Mouse (Mus musculus) spleen, adult 2 months (tissue): ENCODE results near the gene Taf1d. TPM values are rescaled to one million over a fixed set of nuclear protein-coding genes. Genes with fewer than 3 reads are reported as not detected.

ENCODE experiments used
- DNase-seq, 2 experiments: peaks; one replicate each; pipeline versions ENCODE4 v3.0.0 to v3.0.0-alpha.2; 2012 to 2021; ENCODE audit warnings: low spot score in 2 of 2, low read depth in 1 of 2
- H3K27ac ChIP-seq: fragments of 200-500 bp; 2 replicates; pipeline ENCODE4 v1.5.1; 2012; ENCODE audit warnings: low read length, inconsistent platforms; ENCODE audit not compliant: insufficient read depth
- H3K27me3 ChIP-seq: fragments of 200-500 bp; 2 replicates; pipeline ENCODE4 v1.6.1; 2012; ENCODE audit warnings: mild to moderate bottlenecking, moderate library complexity, low read length, inconsistent platforms; ENCODE audit not compliant: control insufficient read depth, insufficient read depth
- H3K36me3 ChIP-seq: fragments of 200-500 bp; 2 replicates; pipeline ENCODE4 v1.6.1; 2012; ENCODE audit warnings: mild to moderate bottlenecking, low read length, inconsistent platforms; ENCODE audit not compliant: control insufficient read depth, insufficient read depth
- H3K4me1 ChIP-seq: fragments of 200-500 bp; 2 replicates; pipeline ENCODE4 v1.6.1; 2011; ENCODE audit warnings: inconsistent platforms; ENCODE audit not compliant: control insufficient read depth, insufficient read depth, insufficient read length
- H3K4me3 ChIP-seq: fragments of 200-500 bp; 2 replicates; pipeline ENCODE4 v1.5.1; 2011; ENCODE audit warnings: mild to moderate bottlenecking, inconsistent platforms; ENCODE audit not compliant: insufficient read depth, insufficient read length; ENCODE audit errors: extremely low read depth
- CTCF ChIP-seq: fragments of 200-500 bp; IDR thresholded peaks from 2 replicates; pipeline ENCODE4 v1.5.1; 2011; ENCODE audit warnings: mild to moderate bottlenecking, inconsistent platforms; ENCODE audit not compliant: insufficient read depth, insufficient read length, insufficient replicate concordance; ENCODE audit errors: extremely low read depth
- POLR2A ChIP-seq: fragments of 200-500 bp; IDR thresholded peaks from 2 replicates; pipeline ENCODE4 v1.6.1; 2011; ENCODE audit warnings: low read depth, low read length, inconsistent platforms
- WGBS: fragments of 180-500 bp; shearing (Covaris S2); methylation state at CpG from one replicate; pipeline ENCODE4 v1.1.7; 2018; 5-methylcytosine and 5-hydroxymethylcytosine counted together
- polyA plus RNA-seq: library from polyadenylated mRNA; depleted of rRNA; stranded (reverse); fragments of >200 nt; gene quantifications from 2 replicates; pipeline ENCODE4 v1.2.3, GENCODE M21; 2012; rRNA removed

Gene Taf1d
- polyA plus RNA-seq: 9.7 and 12.4 TPM in 2 replicates

DNA sequence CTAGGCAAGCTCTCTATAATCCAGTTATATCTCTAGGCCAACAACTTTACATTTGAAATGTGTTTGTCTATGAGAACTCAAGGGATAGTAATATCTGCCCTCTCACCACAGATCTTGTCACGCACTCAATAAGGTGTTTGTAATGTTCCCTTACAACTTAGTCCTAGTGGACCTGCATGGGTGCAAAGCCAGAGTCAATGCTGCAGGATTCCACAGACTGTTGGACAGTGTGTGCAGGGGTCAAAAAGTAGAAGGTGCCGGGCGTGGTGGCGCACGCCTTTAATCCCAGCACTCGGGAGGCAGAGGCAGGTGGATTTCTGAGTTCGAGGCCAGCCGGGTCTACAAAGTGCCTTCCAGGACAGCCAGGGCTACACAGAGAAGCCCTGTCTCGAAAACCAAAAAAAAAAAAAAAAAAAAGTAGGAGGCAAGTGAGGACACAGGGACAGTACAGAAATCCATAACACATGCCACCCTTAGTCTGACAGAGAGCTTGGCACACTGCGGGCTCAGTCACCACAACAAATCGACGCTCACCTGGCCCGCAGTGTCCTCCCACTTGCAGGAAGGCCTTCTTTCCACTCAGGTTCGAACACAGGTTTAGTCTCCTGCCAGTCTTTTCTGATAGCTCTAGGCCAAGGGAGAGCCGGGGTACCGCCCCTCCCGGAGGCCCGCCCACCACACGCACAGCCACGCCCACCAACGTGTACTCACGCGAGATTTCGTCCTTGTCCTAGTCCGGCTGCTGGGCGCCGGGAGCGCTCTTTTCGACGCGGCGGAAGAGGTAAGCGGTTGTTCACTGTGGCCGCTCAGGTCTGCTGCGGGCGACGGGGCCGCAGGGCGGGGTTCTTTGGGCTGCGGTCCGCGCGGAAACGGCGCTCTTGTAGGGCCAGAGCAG lies at the start of gene Taf1d:
Taf1d (plus strand) TSS at position 712 of the 895 bp plus-strand sequence.
- Histone ChIP-seq H3K4me3 (peak within 1 kb of the TSS; percentile 80), H3K4me1 (peaks cover 3% of the 10 kb centered on the region; the same call in 1 of the 2 replicates), H3K27me3 (no peaks in the 10 kb centered on the region), H3K27ac (peak within 1 kb of the TSS; percentile 78), H3K36me3 (peaks cover 12% of the 10 kb centered on the region)
- WGBS: 9% methylated on average over 45 of the region's 45 CpGs
- DNase-seq: peak; percentile 88 to 96
- TF ChIP-seq POLR2A (peak; percentile 82; the same call in 1 of the 2 replicates), CTCF (no peak)

GRCm38 (mm10) chr9:15256214-15256613 lies 49.8 kb upstream of the Taf1d start:
- no peak for DNase-seq
- peaks cover 3% of the 10 kb centered on the region; the same call in 1 of the 2 replicates for H3K36me3 ChIP-seq
- H3K4me3 ChIP-seq: no peak overlapping the region
- no peaks in the 10 kb centered on the region for H3K4me1 ChIP-seq
- H3K27ac ChIP-seq: no peak overlapping the region
- 85% methylated on average over 3 of the region's 3 CpGs for WGBS
- no peaks in the 10 kb centered on the region for H3K27me3 ChIP-seq
- no peak for TF ChIP-seq CTCF
- TF ChIP-seq POLR2A: no peak

DNA sequence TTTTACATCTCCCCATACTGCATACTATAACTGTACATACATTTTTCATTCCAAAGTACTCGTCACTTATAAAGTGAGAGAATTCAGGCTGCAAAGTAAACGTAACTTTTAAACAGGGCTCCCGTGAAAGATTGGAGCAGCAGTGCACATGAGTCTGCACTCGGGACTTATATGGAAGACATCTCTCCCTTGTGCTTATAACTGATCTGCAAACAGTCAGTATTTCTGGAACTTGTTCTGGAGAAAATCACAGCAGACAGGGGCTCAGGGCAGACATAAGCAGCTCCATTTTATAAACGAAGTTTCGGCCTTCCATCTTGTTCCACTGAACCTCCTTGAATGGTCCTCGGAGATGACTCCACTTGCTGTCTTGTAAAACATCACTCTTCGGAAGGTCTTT lies 44.0 kb upstream of the Taf1d start:
- H3K36me3 ChIP-seq: peaks cover 43% of the 10 kb centered on the region
- H3K27ac ChIP-seq: no peak overlapping the region
- no peak overlapping the region for H3K4me3 ChIP-seq
- H3K4me1 ChIP-seq: no peaks in the 10 kb centered on the region
- no peak for TF ChIP-seq CTCF
- TF ChIP-seq POLR2A: no peak
- 93% methylated on average over 8 of the region's 8 CpGs for WGBS
- no peak for DNase-seq
- H3K27me3 ChIP-seq: no peaks in the 10 kb centered on the region

DNA sequence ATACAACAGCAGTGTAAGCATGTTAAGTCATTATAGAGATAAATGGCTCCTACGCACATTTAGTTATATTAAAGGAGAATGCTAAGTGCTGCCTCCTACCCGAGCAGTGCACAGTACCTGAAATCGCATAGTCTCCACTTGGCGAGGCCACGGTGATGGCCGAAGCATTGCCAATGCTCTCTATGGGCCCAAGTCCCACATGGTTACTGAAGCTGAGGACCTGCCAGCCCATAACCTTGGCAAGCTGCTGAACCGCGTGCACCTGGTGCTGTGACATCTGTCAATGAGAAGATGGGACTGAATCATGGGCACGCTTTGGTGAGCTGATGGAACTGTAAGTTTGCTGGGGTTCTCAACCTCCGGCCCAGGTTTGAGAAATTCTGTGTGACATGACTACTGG lies 42.5 kb upstream of the Taf1d start:
- TF ChIP-seq CTCF: no peak
- TF ChIP-seq POLR2A: no peak
- Histone ChIP-seq H3K27ac (no peak overlapping the region), H3K36me3 (peaks cover 49% of the 10 kb centered on the region), H3K4me3 (no peak overlapping the region), H3K4me1 (no peaks in the 10 kb centered on the region), H3K27me3 (no peaks in the 10 kb centered on the region)
- 96% methylated on average over 10 of the region's 10 CpGs for WGBS
- no peak for DNase-seq

DNA sequence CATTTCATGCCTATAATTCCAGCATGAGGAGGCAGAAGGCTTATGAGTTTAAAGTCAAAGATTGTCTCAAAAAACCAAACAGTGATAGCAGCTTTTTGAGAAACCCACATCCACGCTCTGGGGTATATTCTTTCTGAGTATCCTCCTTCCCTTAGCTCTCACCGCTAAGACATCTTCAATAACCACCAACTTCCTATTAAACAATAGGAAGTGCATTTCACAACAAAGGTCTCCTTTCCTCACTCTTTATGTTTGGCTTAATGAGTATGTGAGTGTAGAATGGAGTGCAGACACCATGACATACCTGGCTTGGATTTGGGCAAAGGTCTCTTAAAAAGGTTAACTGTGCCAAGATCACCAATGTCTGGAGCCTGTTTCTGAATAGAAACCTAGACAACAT lies 32.0 kb upstream of the Taf1d start:
- Histone ChIP-seq H3K4me3 (no peak overlapping the region), H3K27ac (no peak overlapping the region), H3K4me1 (peaks cover 2% of the 10 kb centered on the region; the same call in 1 of the 2 replicates), H3K36me3 (peaks cover 48% of the 10 kb centered on the region), H3K27me3 (no peaks in the 10 kb centered on the region)
- no peak for DNase-seq
- TF ChIP-seq CTCF: no peak
- no peak for TF ChIP-seq POLR2A
- WGBS: 85% methylated on average over 2 of the region's 2 CpGs

DNA sequence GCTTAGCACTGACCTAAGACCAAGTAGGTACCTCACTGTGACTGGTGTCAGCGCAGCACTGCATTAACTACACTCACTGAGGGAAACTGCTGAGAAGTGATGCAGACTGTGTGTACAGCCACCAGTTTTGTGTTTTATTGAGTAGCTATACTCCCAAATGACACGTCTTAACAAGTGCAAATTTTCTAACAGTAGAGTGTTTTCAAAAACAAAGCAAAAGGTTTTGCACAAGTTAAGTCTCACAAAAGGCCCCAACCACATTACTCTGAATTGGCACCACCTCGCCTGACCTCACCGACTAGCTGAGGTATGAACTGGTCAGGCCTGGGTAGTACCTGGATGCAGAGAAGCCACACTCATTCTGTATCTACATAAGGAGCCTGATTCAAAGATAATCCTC lies 29.2 kb upstream of the Taf1d start:
- TF ChIP-seq POLR2A (no peak), CTCF (no peak)
- Histone ChIP-seq H3K36me3 (peaks cover 31% of the 10 kb centered on the region), H3K27ac (no peak overlapping the region), H3K4me1 (peaks cover 8% of the 10 kb centered on the region; the same call in 1 of the 2 replicates), H3K27me3 (no peaks in the 10 kb centered on the region), H3K4me3 (no peak overlapping the region)
- 95% methylated on average over 4 of the region's 4 CpGs for WGBS
- no peak for DNase-seq

DNA sequence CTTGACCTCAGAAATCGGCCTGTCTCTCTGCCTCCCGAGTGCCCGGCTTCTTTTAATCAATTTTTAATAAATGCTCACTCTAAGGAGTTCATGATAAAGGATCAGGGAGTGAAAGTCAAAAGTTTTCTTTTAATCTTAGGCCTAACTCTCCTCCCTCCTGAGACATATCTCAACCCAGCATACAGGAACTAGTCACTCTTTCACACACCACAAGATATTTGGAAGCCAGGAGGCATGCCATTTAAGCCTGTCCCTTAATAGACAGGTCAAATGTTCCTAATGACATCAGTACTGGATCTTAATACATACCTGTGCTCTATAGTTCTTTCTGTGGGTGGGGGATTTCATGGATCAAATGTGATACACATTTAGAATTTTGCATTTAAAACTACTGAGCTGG lies 27.7 kb upstream of the Taf1d start:
- Histone ChIP-seq H3K4me1 (peaks cover 8% of the 10 kb centered on the region; the same call in 1 of the 2 replicates), H3K36me3 (peaks cover 22% of the 10 kb centered on the region), H3K27me3 (no peaks in the 10 kb centered on the region), H3K4me3 (no peak overlapping the region), H3K27ac (no peak overlapping the region)
- TF ChIP-seq POLR2A (no peak), CTCF (no peak)
- no peak for DNase-seq
- 84% methylated on average over 3 of the region's 3 CpGs for WGBS
